Mouse (Mus musculus): ENCODE results near the gene Nup85. TPM values are rescaled to one million over a fixed set of nuclear protein-coding genes. Genes with fewer than 3 reads are reported as not detected.
"Not testable (repeated sequence)": the region's sequence is repeated elsewhere in the genome, so short reads cannot be mapped to it uniquely, and the experiment has no call there.

Gene Nup85
- polyA plus RNA-seq, 1 experiment from 2014 or later, result 47.2 TPM

- no peaks in the 10 kb centered on the region for H3K4me1 ChIP-seq (replicated peaks; ENCODE audit: control insufficient read depth, insufficient read depth)
- H3K9me3 ChIP-seq (ENCODE audit: control insufficient read depth, low read length), result no peaks in the 10 kb centered on the region
- no peak overlapping the region for H3K9ac ChIP-seq (ENCODE audit: low read length)
- H3K4me2 ChIP-seq (replicated peaks; ENCODE audit: low read depth), result no peak overlapping the region
- DNase-seq (ENCODE audit: low spot score), result no peak
- no peak overlapping the region for H3K4me3 ChIP-seq (ENCODE audit: low read depth, low read length)
- TF ChIP-seq EP300 (optimal IDR thresholded peaks at IDR 0.05), result no peak
- TF ChIP-seq CTCF (IDR thresholded peaks at IDR 0.05; ENCODE audit: low read depth), result no peak
- 81% methylated on average over 4 of the region's 4 CpGs for WGBS
- no peaks in the 10 kb centered on the region for H3K27me3 ChIP-seq (ENCODE audit: control insufficient read depth, insufficient read depth, low read length)
- peaks cover 8% of the 10 kb centered on the region for H3K36me3 ChIP-seq (ENCODE audit: control insufficient read depth, insufficient read depth, low read length)
- no peak overlapping the region for H3K27ac ChIP-seq (replicated peaks)
- no peak for ATAC-seq (ENCODE audit: low FRiP score, low TSS enrichment)
Observed at GRCm38 (mm10) chr11:115521080-115521479, 43.2 kb upstream of the Nup85 start.

DNA sequence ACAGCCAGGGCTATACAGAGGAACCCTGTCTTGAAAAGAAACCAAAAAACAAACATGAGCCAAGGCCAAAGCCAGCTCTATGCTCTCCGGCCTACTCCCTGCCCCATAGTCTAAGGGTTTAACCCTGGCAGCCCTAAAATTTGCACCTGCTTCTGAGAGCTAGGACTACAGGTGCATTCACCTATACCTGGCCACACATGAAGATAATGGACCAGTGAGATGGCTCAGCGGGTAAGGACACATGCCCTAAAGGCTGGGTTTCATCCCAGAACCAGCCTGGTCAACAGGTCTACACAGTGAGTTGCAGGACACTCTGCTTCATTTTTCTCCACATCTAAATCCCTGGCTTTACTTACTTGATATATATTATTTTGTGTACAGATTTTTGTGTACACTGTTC lies 42.0 kb upstream of the Nup85 start:
- ATAC-seq (ENCODE audit: low FRiP score, low TSS enrichment) (no peak), DNase-seq (ENCODE audit: low spot score) (no peak)
- no peak overlapping the region for H3K27ac ChIP-seq (replicated peaks)
- H3K4me3 ChIP-seq (ENCODE audit: low read depth, low read length), result no peak overlapping the region
- TF ChIP-seq EP300 (optimal IDR thresholded peaks at IDR 0.05), result no peak
- no peak for TF ChIP-seq CTCF (IDR thresholded peaks at IDR 0.05; ENCODE audit: low read depth)
- peaks cover 13% of the 10 kb centered on the region for H3K36me3 ChIP-seq (ENCODE audit: control insufficient read depth, insufficient read depth, low read length)
- 86% methylated on average over 2 of the region's 2 CpGs for WGBS
- H3K4me1 ChIP-seq (replicated peaks; ENCODE audit: control insufficient read depth, insufficient read depth), result no peaks in the 10 kb centered on the region
- no peak overlapping the region for H3K9ac ChIP-seq (ENCODE audit: low read length)
- H3K9me3 ChIP-seq (ENCODE audit: control insufficient read depth, low read length), result no peaks in the 10 kb centered on the region
- H3K4me2 ChIP-seq (replicated peaks; ENCODE audit: low read depth), result no peak overlapping the region
- no peaks in the 10 kb centered on the region for H3K27me3 ChIP-seq (ENCODE audit: control insufficient read depth, insufficient read depth, low read length)

DNA sequence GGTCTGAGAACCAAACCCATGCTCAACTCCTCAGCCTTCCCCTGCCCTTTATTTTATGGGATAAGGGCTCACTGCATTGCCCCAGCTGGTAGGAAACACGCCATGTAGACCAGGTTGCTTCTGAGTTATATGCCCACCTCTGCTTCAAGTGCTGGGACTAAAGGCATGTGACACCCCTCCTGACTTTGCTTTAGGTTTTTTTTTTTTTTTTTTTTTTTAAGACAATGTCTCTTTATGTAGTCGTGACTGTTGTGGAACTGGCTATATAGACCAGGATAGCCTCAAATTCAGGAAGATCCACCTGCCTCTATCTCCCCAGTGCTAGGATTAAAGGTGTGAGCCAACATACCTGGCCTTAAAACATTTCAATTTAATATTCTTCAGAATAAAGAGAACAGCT lies 41.5 kb upstream of the Nup85 start:
- H3K4me2 ChIP-seq (replicated peaks; ENCODE audit: low read depth), result no peak overlapping the region
- no peak for ATAC-seq (ENCODE audit: low FRiP score, low TSS enrichment)
- no peak overlapping the region for H3K27ac ChIP-seq (replicated peaks)
- no peaks in the 10 kb centered on the region for H3K27me3 ChIP-seq (ENCODE audit: control insufficient read depth, insufficient read depth, low read length)
- no peak overlapping the region for H3K4me3 ChIP-seq (ENCODE audit: low read depth, low read length)
- WGBS, result 78% methylated on average over 2 of the region's 2 CpGs
- DNase-seq (ENCODE audit: low spot score), result no peak
- H3K4me1 ChIP-seq (replicated peaks; ENCODE audit: control insufficient read depth, insufficient read depth), result no peaks in the 10 kb centered on the region
- TF ChIP-seq EP300 (optimal IDR thresholded peaks at IDR 0.05) (no peak), CTCF (IDR thresholded peaks at IDR 0.05; ENCODE audit: low read depth) (no peak)
- H3K9ac ChIP-seq (ENCODE audit: low read length), result no peak overlapping the region
- no peaks in the 10 kb centered on the region for H3K9me3 ChIP-seq (ENCODE audit: control insufficient read depth, low read length)
- peaks cover 15% of the 10 kb centered on the region for H3K36me3 ChIP-seq (ENCODE audit: control insufficient read depth, insufficient read depth, low read length)

DNA sequence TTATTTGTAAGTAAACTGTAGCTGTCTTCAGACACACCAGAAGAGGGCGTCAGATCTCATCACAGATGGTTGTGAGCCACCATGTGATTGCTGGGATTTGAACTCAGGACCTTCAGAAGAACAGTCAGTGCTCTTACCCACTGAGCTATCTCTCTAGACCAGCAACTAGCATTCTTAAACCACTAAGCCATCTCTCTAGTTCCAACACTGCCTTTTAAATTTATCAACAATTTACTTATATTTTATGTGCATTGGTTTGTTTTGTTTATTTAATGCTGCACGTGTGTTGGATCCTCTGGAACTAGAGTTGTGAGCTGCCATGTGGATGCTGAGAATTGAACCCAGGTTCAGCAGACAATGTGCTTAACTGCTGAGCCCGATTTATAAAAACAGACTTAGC lies 37.8 kb upstream of the Nup85 start:
- WGBS, result 59% methylated on average over 3 of the region's 3 CpGs
- ATAC-seq (ENCODE audit: low FRiP score, low TSS enrichment), result not testable (repeated sequence)

DNA sequence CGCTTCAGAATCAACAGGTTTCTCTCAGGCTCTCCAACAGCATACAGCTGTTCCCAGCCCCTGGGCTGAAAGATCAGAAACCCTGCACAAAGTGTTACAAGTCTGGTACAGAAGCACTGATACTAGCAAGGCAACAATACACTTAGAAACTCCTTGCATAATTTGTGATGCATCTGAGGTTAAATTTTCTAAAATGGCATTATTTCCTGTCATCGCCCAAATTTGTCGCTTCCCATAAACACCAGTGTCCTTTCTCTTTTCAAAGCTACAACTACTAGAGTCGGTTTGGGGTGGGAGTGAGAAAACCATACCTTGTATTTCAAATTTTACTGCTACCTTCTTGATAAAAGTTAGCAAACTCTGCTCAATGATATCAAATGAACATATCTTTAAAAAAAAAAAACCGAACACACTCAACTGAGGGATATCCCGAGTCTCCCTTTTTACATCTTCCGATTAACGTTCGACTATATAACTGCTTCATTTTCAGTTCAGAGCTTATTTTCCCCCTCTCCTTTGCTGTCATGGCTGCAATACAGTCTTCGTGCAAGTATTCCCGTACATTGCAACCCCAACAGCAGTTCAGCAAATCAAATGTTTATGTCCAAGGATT lies 29.4 kb upstream of the Nup85 start:
- no peaks in the 10 kb centered on the region for H3K4me1 ChIP-seq (replicated peaks; ENCODE audit: control insufficient read depth, insufficient read depth)
- peak overlapping the region; percentile 81 for H3K4me2 ChIP-seq (replicated peaks; ENCODE audit: low read depth)
- no peak for DNase-seq (ENCODE audit: low spot score)
- TF ChIP-seq EP300 (optimal IDR thresholded peaks at IDR 0.05), result no peak
- no peak for TF ChIP-seq CTCF (IDR thresholded peaks at IDR 0.05; ENCODE audit: low read depth)
- no peak for ATAC-seq (ENCODE audit: low FRiP score, low TSS enrichment)
- 2% methylated on average over 11 of the region's 11 CpGs for WGBS
- no peaks in the 10 kb centered on the region for H3K9me3 ChIP-seq (ENCODE audit: control insufficient read depth, low read length)
- peak overlapping the region; percentile 87 for H3K4me3 ChIP-seq (ENCODE audit: low read depth, low read length)
- H3K36me3 ChIP-seq (ENCODE audit: control insufficient read depth, insufficient read depth, low read length), result 0 out of 2 replicates have a peak, but pooled peaks cover 9% of the 10 kb centered on the region
- H3K9ac ChIP-seq (ENCODE audit: low read length), result peak overlapping the region; percentile 95
- no peaks in the 10 kb centered on the region for H3K27me3 ChIP-seq (ENCODE audit: control insufficient read depth, insufficient read depth, low read length)
- H3K27ac ChIP-seq (replicated peaks), result peak overlapping the region; percentile 100

More for the DNA sequence above, 37.8 kb upstream of the Nup85 start:
- not testable (repeated sequence) for H3K9ac ChIP-seq (ENCODE audit: low read length); H3K27ac ChIP-seq (replicated peaks); H3K4me1 ChIP-seq (replicated peaks; ENCODE audit: control insufficient read depth, insufficient read depth); H3K27me3 ChIP-seq (ENCODE audit: control insufficient read depth, insufficient read depth, low read length); DNase-seq (ENCODE audit: low spot score); H3K4me3 ChIP-seq (ENCODE audit: low read depth, low read length); H3K9me3 ChIP-seq (ENCODE audit: control insufficient read depth, low read length); H3K4me2 ChIP-seq (replicated peaks; ENCODE audit: low read depth)
- peaks cover 20% of the 10 kb centered on the region for H3K36me3 ChIP-seq (ENCODE audit: control insufficient read depth, insufficient read depth, low read length)

DNA sequence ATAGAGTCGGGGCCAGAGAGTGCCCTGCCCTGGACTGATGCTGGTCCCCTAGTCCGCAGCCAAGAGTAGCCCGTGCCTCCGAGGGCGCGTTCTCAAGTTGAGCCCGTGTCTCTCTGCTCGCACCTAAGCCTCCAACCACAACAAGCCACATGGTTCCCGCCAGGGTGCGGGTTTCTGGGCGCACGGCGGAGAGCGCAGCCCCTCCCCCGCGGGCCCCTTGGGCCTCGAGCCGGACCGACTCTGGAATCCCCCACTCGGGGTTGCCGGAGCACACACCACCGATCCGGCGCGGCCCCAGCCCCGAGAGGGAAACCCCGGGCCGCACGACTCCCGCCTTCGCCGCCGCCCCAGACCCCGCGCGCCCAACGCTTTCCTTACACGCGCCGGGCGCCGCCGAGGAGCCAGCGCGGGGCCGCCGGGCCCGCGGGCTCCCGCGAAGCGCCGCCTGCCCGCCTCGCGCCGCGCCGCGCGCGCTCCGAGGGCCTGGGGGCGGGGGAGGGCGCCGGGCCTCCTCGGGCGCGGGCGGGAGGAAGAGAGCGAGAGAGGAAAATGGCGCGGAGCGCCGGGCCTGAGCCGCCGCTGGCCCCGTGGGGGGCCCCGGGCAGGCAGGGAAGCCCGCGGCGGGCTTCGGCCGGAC lies 28.7 kb upstream of the Nup85 start:
- Histone ChIP-seq H3K9me3 (ENCODE audit: control insufficient read depth, low read length) (no peaks in the 10 kb centered on the region), H3K4me1 (replicated peaks; ENCODE audit: control insufficient read depth, insufficient read depth) (no peaks in the 10 kb centered on the region), H3K4me3 (ENCODE audit: low read depth, low read length) (peak overlapping the region; percentile 87), H3K9ac (ENCODE audit: low read length) (peak overlapping the region; percentile 95), H3K27me3 (ENCODE audit: control insufficient read depth, insufficient read depth, low read length) (no peaks in the 10 kb centered on the region), H3K36me3 (ENCODE audit: control insufficient read depth, insufficient read depth, low read length) (0 out of 2 replicates have a peak, but pooled peaks cover 9% of the 10 kb centered on the region), H3K27ac (replicated peaks) (peak overlapping the region; percentile 100), H3K4me2 (replicated peaks; ENCODE audit: low read depth) (peak overlapping the region; percentile 81)
- 0% methylated on average over 41 of the region's 84 CpGs for WGBS
- TF ChIP-seq CTCF (IDR thresholded peaks at IDR 0.05; ENCODE audit: low read depth), result no peak
- TF ChIP-seq EP300 (optimal IDR thresholded peaks at IDR 0.05), result no peak
- ATAC-seq (ENCODE audit: low FRiP score, low TSS enrichment), result peak; percentile 84
- DNase-seq (ENCODE audit: low spot score), result peak; percentile 76

All from stomach, postnatal 0 days (tissue).